Comparison of ENCODE assay signal across 23 mouse cellular contexts in genomic region chr17:31634896-31635295, GRCm38 (mm10). TPM values are rescaled to one million over a fixed set of nuclear protein-coding genes. Genes with fewer than 3 reads are reported as not detected.
DNase-seq lines count a peak whose midpoint lies in the region; ATAC-seq and TF ChIP-seq lines count a peak whose summit lies in the region.
"Had no signal": no experiment of that assay in that cellular context is flagged by ENCODE, and none has a peak within 500 bp of the region (broad histone marks: within the 10 kb centered on the region; RNA-seq: fewer than 3 reads in every experiment).

No protein-coding gene starts in this region.

- DNase-seq in liver, adult 2 months (ENCODE audit: extremely low read depth, low read depth, low spot score) = no peak
- DNase-seq in liver, embryonic 11.5 days (ENCODE audit: low spot score) = no peak
- DNase-seq in liver, postnatal 0 days = no peak
- DNase-seq in adrenal gland, postnatal 10 days = no peak
- DNase-seq: adrenal gland, postnatal 14 days; adrenal gland, postnatal 36 days; cerebellum, adult 11-12 months; cerebellum, adult 2 months; cerebellum, adult 9-10 months; cerebellum, postnatal 10 days; cerebellum, postnatal 25 days; forebrain, postnatal 0 days had no signal

- H3K27me3 ChIP-seq in liver, adult 2 months (ENCODE audit: control insufficient read depth, insufficient read depth, low read length) = no peaks in the 10 kb centered on the region
- H3K27me3 ChIP-seq in liver, embryonic 12.5 days (replicated peaks) = peaks cover 62% of the 10 kb centered on the region
- H3K27me3 ChIP-seq in liver, embryonic 16.5 days (ENCODE audit: control insufficient read depth, insufficient read depth, low read depth, low read length) = peaks cover 25% of the 10 kb centered on the region
- peaks cover 18% of the 10 kb centered on the region for H3K27me3 ChIP-seq in liver, embryonic 11.5 days (replicated peaks; ENCODE audit: control insufficient read depth, insufficient read depth, low read length)
- H3K27me3 ChIP-seq in liver, postnatal 0 days (ENCODE audit: insufficient read depth, low read length) = peaks cover 21% of the 10 kb centered on the region; the same call in 1 of the 2 replicates
- H3K27me3 ChIP-seq: forebrain, embryonic 15.5 days; Patski had no signal

- peak overlapping the region; percentile 29 for H3K9ac ChIP-seq in liver, adult 2 months (ENCODE audit: low read depth, low read length)
- no peak overlapping the region for H3K9ac ChIP-seq in liver, embryonic 12.5 days
- H3K9ac ChIP-seq in liver, embryonic 16.5 days (ENCODE audit: low read depth, low read length) = no peak overlapping the region
- no peak overlapping the region for H3K9ac ChIP-seq in liver, embryonic 11.5 days (ENCODE audit: low read depth, low read length)
- H3K9ac ChIP-seq in liver, postnatal 0 days (replicated peaks) = peak overlapping the region; percentile 27
- H3K9ac ChIP-seq: embryonic facial prominence, embryonic 12.5 days; forebrain, embryonic 13.5 days; forebrain, embryonic 15.5 days; forebrain, postnatal 0 days had no signal

- H3K4me2 ChIP-seq in liver, embryonic 12.5 days = no peak overlapping the region
- peak overlapping the region; percentile 62 for H3K4me2 ChIP-seq in liver, embryonic 16.5 days (ENCODE audit: low read depth, low read length)
- no peak overlapping the region for H3K4me2 ChIP-seq in liver, embryonic 11.5 days
- peak overlapping the region; percentile 76 for H3K4me2 ChIP-seq in liver, postnatal 0 days (ENCODE audit: low read depth, low read length)
- H3K4me2 ChIP-seq: embryonic facial prominence, embryonic 12.5 days; forebrain, embryonic 13.5 days; forebrain, embryonic 15.5 days had no signal

- 31% methylated on average over 5 of the region's 5 CpGs for WGBS in liver, adult 2 months
- WGBS in liver, embryonic 12.5 days (ENCODE audit: insufficient replicate concordance) = 61% methylated on average over 5 of the region's 5 CpGs
- WGBS in liver, embryonic 16.5 days (ENCODE audit: insufficient replicate concordance) = 44% methylated on average over 5 of the region's 5 CpGs
- 73% methylated on average over 5 of the region's 5 CpGs for WGBS in liver, embryonic 11.5 days
- WGBS in liver, postnatal 0 days (ENCODE audit: insufficient replicate concordance) = 52% methylated on average over 5 of the region's 5 CpGs

- no peak for TF ChIP-seq POLR2A in liver, adult 2 months (IDR thresholded peaks at IDR 0.05; ENCODE audit: extremely low read depth, insufficient read depth, low read length)

- peak overlapping the region; percentile 12 for H3K4me3 ChIP-seq in liver, adult 2 months (ENCODE audit: insufficient read depth, low read depth, low read length)
- no peak overlapping the region for H3K4me3 ChIP-seq in liver, embryonic 12.5 days
- H3K4me3 ChIP-seq in liver, embryonic 16.5 days (ENCODE audit: low read depth, low read length) = no peak overlapping the region
- no peak overlapping the region for H3K4me3 ChIP-seq in liver, embryonic 11.5 days (ENCODE audit: low read depth, low read length)
- 0 out of 2 replicates have a peak overlapping the region, but pooled peaks have one; percentile 55 for H3K4me3 ChIP-seq in liver, postnatal 0 days (ENCODE audit: low read depth, low read length)
- H3K4me3 ChIP-seq: embryonic facial prominence, embryonic 10.5 days; embryonic facial prominence, embryonic 12.5 days; forebrain, embryonic 13.5 days; forebrain, embryonic 15.5 days had no signal

- no peak for TF ChIP-seq CTCF in liver, adult 2 months (IDR thresholded peaks at IDR 0.05; ENCODE audit: low read depth, low read length)
- TF ChIP-seq CTCF in liver, postnatal 0 days (IDR thresholded peaks at IDR 0.05; ENCODE audit: low read depth) = no peak

- peaks cover 15% of the 10 kb centered on the region; the same call in 1 of the 2 replicates for H3K79me2 ChIP-seq in liver, adult 2 months (ENCODE audit: control insufficient read depth, insufficient read depth, low read length)

- no peak for ATAC-seq in liver, embryonic 12.5 days
- ATAC-seq in liver, embryonic 16.5 days (ENCODE audit: low read depth) = no peak
- no peak for ATAC-seq in liver, embryonic 11.5 days (replicated peaks; ENCODE audit: low FRiP score)
- ATAC-seq in liver, postnatal 0 days = no peak
- ATAC-seq: activated CD4-positive, CD25-positive, alpha-beta regulatory T cell, adult 4 months; forebrain, embryonic 13.5 days; forebrain, embryonic 15.5 days; forebrain, postnatal 0 days; Patski had no signal

- peaks cover 36% of the 10 kb centered on the region for H3K4me1 ChIP-seq in liver, adult 2 months (ENCODE audit: control insufficient read depth, insufficient read depth, low read length)
- peaks cover 17% of the 10 kb centered on the region for H3K4me1 ChIP-seq in liver, embryonic 12.5 days
- H3K4me1 ChIP-seq in liver, embryonic 16.5 days (ENCODE audit: control insufficient read depth, low read depth, low read length) = peaks cover 8% of the 10 kb centered on the region
- H3K4me1 ChIP-seq in liver, embryonic 11.5 days (replicated peaks; ENCODE audit: control insufficient read depth, insufficient read depth, low read length) = peaks cover 3% of the 10 kb centered on the region
- H3K4me1 ChIP-seq in liver, postnatal 0 days (ENCODE audit: insufficient read depth) = peaks cover 16% of the 10 kb centered on the region

- TF ChIP-seq EP300 in liver, postnatal 0 days (IDR thresholded peaks at IDR 0.05; ENCODE audit: low read depth) = no peak

- H3K36me3 ChIP-seq in liver, adult 2 months (ENCODE audit: control insufficient read depth, insufficient read depth, low read length) = no peaks in the 10 kb centered on the region
- no peaks in the 10 kb centered on the region for H3K36me3 ChIP-seq in liver, embryonic 12.5 days
- H3K36me3 ChIP-seq in liver, embryonic 16.5 days (ENCODE audit: control insufficient read depth, insufficient read depth) = no peaks in the 10 kb centered on the region
- H3K36me3 ChIP-seq in liver, embryonic 11.5 days (ENCODE audit: control insufficient read depth, insufficient read depth, low read length) = no peaks in the 10 kb centered on the region
- no peaks in the 10 kb centered on the region for H3K36me3 ChIP-seq in liver, postnatal 0 days (replicated peaks; ENCODE audit: insufficient read depth, low read length)
- H3K36me3 ChIP-seq: embryonic facial prominence, embryonic 10.5 days; embryonic facial prominence, embryonic 12.5 days; forebrain, embryonic 15.5 days had no signal

- no peaks in the 10 kb centered on the region for H3K9me3 ChIP-seq in liver, embryonic 12.5 days (replicated peaks)
- no peaks in the 10 kb centered on the region for H3K9me3 ChIP-seq in liver, embryonic 16.5 days (replicated peaks; ENCODE audit: control insufficient read depth, low read length)
- no peaks in the 10 kb centered on the region for H3K9me3 ChIP-seq in liver, embryonic 11.5 days (ENCODE audit: control insufficient read depth, low read length)
- H3K9me3 ChIP-seq in liver, postnatal 0 days (ENCODE audit: low read length) = no peaks in the 10 kb centered on the region
- H3K9me3 ChIP-seq: embryonic facial prominence, embryonic 10.5 days; embryonic facial prominence, embryonic 12.5 days; forebrain, embryonic 13.5 days; forebrain, embryonic 15.5 days had no signal

- H3K27ac ChIP-seq in liver, adult 2 months (replicated peaks; ENCODE audit: insufficient read depth, low read depth, low read length) = peak overlapping the region; percentile 95
- H3K27ac ChIP-seq in liver, embryonic 12.5 days = no peak overlapping the region
- no peak overlapping the region for H3K27ac ChIP-seq in liver, embryonic 16.5 days (ENCODE audit: low read length)
- no peak overlapping the region for H3K27ac ChIP-seq in liver, embryonic 11.5 days (ENCODE audit: low read depth, low read length)
- H3K27ac ChIP-seq in liver, postnatal 0 days (ENCODE audit: low read depth) = peak overlapping the region; percentile 97
- H3K27ac ChIP-seq: embryonic facial prominence, embryonic 10.5 days; embryonic facial prominence, embryonic 12.5 days; forebrain, embryonic 13.5 days; forebrain, embryonic 15.5 days had no signal

RNA-seq across cellular contexts. Expression of gene Cbs, which starts 2.1 kb away (rescaled TPM):
- 236 and 490 TPM in 2 replicates for total RNA-seq in liver, adult 2 months (2014; rRNA removed)
- polyA plus RNA-seq in liver, adult 2 months (2012; rRNA removed) = 782 and 968 TPM in 2 replicates
- polyA plus RNA-seq in liver, embryonic 12.5 days (2016; fragmentation: Nextera tagmentation; extraction: Ambion mirVana) = 6.3 TPM in 2 replicates
- polyA plus RNA-seq in liver, embryonic 16.5 days (2015; fragmentation: Nextera tagmentation; extraction: Ambion mirVana) = 59.8 and 69.0 TPM in 2 replicates
- 7.3 and 8.3 TPM in 2 replicates for polyA plus RNA-seq in liver, embryonic 11.5 days (2014; fragmentation: Nextera tagmentation; extraction: Ambion mirVana)
- polyA plus RNA-seq in liver, postnatal 0 days (2015; fragmentation: Nextera tagmentation; extraction: Ambion mirVana) = 63.7 and 70.1 TPM in 2 replicates
- total RNA-seq in adrenal gland, postnatal 10 days (2021) = 10 to 100 TPM; 17.8 to 39.9 TPM

RNA-seq across cellular contexts. Expression of gene U2af1, which starts 23.8 kb away (rescaled TPM):
- 53.5 and 57.1 TPM in 2 replicates for total RNA-seq in liver, adult 2 months (2014; rRNA removed)
- polyA plus RNA-seq in liver, adult 2 months (2012; rRNA removed) = 40.4 and 42.7 TPM in 2 replicates
- 258 and 270 TPM in 2 replicates for polyA plus RNA-seq in liver, embryonic 12.5 days (2016; fragmentation: Nextera tagmentation; extraction: Ambion mirVana)
- polyA plus RNA-seq in liver, embryonic 16.5 days (2015; fragmentation: Nextera tagmentation; extraction: Ambion mirVana) = 126 and 129 TPM in 2 replicates
- polyA plus RNA-seq in liver, embryonic 11.5 days (2014; fragmentation: Nextera tagmentation; extraction: Ambion mirVana) = 188 and 210 TPM in 2 replicates
- 118 and 124 TPM in 2 replicates for polyA plus RNA-seq in liver, postnatal 0 days (2015; fragmentation: Nextera tagmentation; extraction: Ambion mirVana)
- 100 to 1,000 TPM; 145 to 150 TPM for total RNA-seq in adrenal gland, postnatal 10 days (2021)

RNA-seq across cellular contexts. Expression of gene Cryaa, which starts 42.7 kb away (rescaled TPM):
- total RNA-seq in liver, adult 2 months (2014; rRNA removed) = not detected in 2 replicates
- polyA plus RNA-seq in liver, adult 2 months (2012; rRNA removed) = not detected in 2 replicates
- 0.16 TPM in 1 of 2 replicates, not detected in the other for polyA plus RNA-seq in liver, embryonic 12.5 days (2016; fragmentation: Nextera tagmentation; extraction: Ambion mirVana)
- not detected in 2 replicates for polyA plus RNA-seq in liver, embryonic 16.5 days (2015; fragmentation: Nextera tagmentation; extraction: Ambion mirVana)
- not detected in 2 replicates for polyA plus RNA-seq in liver, embryonic 11.5 days (2014; fragmentation: Nextera tagmentation; extraction: Ambion mirVana)
- polyA plus RNA-seq in liver, postnatal 0 days (2015; fragmentation: Nextera tagmentation; extraction: Ambion mirVana) = not detected in 2 replicates
- not detected for total RNA-seq in adrenal gland, postnatal 10 days (2021)
- total RNA-seq: adrenal gland, adult 18-20 months; adrenal gland, postnatal 14 days; adrenal gland, postnatal 36 days; forebrain, postnatal 0 days had no signal
- polyA plus RNA-seq: activated CD4-positive, CD25-positive, alpha-beta regulatory T cell, adult 4 months; C2C12; forebrain, embryonic 11.5 days; forebrain, embryonic 13.5 days; forebrain, embryonic 15.5 days; forebrain, postnatal 0 days; Patski had no signal

Comparison
In these comparisons a context has a peak if more than half of its experiments do, and no peak if none do; other contexts are left out.
1. H3K27ac ChIP-seq: peak in liver, adult 2 months (single experiment) and liver, postnatal 0 days (single experiment); none in liver, embryonic 12.5 days (single experiment), liver, embryonic 16.5 days (single experiment) and liver, embryonic 11.5 days (single experiment).
2. H3K4me3 ChIP-seq: peak in liver, adult 2 months (single experiment) and liver, postnatal 0 days (single experiment); none in liver, embryonic 12.5 days (single experiment), liver, embryonic 16.5 days (single experiment) and liver, embryonic 11.5 days (single experiment).
3. H3K9ac ChIP-seq: peak in liver, adult 2 months (single experiment) and liver, postnatal 0 days (single experiment); none in liver, embryonic 12.5 days (single experiment), liver, embryonic 16.5 days (single experiment) and liver, embryonic 11.5 days (single experiment).
4. H3K4me2 ChIP-seq: peak in liver, embryonic 16.5 days (single experiment) and liver, postnatal 0 days (single experiment); none in liver, embryonic 12.5 days (single experiment) and liver, embryonic 11.5 days (single experiment).
5. RNA of gene Cbs, which starts 2.1 kb away (polyA plus RNA-seq): 782 to 968 TPM in liver, adult 2 months; 63.7 to 70.1 TPM in liver, postnatal 0 days, 59.8 to 69.0 TPM in liver, embryonic 16.5 days, 7.3 to 8.3 TPM in liver, embryonic 11.5 days and 6.3 TPM in liver, embryonic 12.5 days; every median in the first group is over 10 times any median in the second.